Mouse (Mus musculus): ENCODE measurements around the gene Cdyl.

DNA sequence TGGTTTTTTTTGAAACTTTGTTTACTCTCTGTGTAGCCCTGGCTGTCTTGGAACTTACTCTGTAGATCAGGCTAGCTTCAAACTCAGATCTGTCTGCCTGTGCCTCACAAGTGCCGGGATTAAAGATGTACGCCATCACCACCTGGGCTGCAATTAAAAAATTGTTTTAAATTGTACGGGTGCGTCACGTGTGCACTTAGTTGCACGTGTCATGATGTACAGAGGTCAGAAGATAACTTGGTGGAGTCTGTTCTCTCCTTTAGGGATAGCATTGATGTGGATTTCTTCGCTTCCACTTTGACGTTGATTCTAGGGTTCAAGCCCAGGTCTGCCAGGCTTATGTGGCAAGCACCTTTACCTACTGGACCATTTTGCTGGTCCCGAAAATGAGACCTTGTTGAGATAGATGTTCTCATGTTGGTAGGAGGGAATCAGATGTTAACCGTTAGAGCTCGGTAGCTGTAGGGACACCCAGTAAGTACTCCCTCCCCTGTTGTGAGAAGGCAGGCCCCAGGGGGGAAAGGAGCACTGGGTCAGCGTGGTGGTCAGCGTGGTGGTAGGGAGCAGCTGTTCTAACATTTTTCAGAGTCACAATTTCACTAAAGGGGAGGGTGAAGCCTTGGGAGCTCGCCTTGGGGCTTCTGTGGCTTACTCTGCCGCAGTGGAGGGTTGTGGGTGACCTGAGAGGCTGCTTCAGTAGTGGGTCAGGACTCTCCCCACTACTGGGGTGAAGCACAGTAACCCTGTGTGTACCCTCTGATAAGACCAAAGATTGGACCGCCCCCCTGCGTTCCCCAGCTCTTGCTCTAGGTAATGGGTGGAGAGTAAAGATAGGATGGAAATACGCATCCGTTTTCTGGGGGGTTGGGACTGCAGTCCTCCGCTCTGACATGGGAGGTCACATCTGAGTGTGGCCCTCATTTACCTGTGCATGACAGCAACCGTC is 97.0 kb downstream of the Cdyl start:
- no peak for TF ChIP-seq CTCF (IDR thresholded peaks at IDR 0.05; ENCODE audit: insufficient read depth, low read length)
- TF ChIP-seq POLR2A (IDR thresholded peaks at IDR 0.05; ENCODE audit: borderline replicate concordance, extremely low read depth, low read depth, low read length), result no peak

Data from lung, adult 2 months (tissue).